Mouse (Mus musculus) retina, postnatal 7 days (tissue): ENCODE data around the gene Fam173a.
"Not testable (repeated sequence)": the region's sequence is repeated elsewhere in the genome, so short reads cannot be mapped to it uniquely, and the experiment has no call there.

Experiments used
- DNase-seq: peaks from one replicate; pipeline ENCODE4 v3.0.0-alpha.2; 2012; ENCODE audit warnings: low read depth, low spot score

Gene Fam173a

GRCm38 (mm10) chr17:25828712-25829557 is 36.2 kb upstream of the Fam173a start, which contains the start of gene Jmjd8:
TSS of gene Jmjd8 (plus strand) at chr17:25828867.
- DNase-seq = peak; percentile 67

GRCm38 (mm10) chr17:25828223-25828594 is 35.5 kb upstream of the Fam173a start:
- DNase-seq = no peak

DNA sequence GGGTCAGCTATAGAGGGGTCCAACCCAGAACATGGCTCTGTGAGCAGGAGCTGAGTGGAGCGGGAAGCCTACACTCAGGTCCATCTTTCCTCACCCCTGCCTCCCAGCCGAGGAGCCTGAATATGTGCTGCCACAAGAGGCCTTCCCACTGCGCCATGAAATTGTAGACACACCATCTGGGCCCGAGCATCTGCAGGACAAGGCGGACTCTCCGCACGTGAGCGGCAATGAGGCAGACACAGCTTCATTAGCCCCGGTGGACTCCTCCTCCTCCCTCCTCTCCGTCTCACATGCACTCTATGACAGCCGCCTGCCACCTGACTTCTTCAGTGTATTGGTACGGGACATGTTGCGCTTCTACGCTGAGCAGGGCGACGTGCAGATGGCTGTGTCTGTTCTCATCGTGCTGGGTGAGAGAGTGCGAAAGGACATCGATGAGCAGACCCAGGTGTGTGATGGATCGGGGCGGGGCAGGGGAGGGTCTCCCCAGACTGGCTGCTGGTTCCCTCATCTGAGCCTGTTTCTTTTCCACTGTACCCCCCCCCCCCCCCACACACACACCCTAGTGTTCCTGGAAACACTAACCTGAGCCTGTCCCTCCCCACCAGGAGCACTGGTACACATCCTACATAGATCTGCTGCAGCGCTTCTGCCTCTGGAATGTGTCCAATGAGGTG is 35.0 kb upstream of the Fam173a start:
- DNase-seq = no peak

DNA sequence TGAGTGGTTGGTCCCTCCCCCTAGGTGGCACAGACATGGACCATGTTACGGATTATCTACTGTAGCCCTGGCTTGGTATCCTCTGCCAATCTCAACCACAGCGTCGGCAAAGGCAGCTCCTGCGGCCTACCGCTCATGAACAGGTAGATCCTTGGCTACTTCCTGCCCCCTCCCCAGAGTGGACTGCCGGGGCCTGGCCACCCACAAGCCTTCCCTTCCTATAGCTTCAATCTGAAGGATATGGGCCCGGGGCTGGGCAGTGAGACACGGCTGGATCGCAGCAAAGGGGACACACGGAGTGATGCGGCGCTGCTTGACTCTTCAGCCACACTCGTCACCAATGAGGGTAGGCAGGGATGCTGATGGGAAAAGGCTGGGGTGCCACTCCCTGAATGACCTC is 34.3 kb upstream of the Fam173a start:
- no peak for DNase-seq

- no peak for DNase-seq
These were observed 33.4 kb upstream of the Fam173a start for GRCm38 (mm10) chr17:25825984-25826570.

GRCm38 (mm10) chr17:25825311-25825710 is 32.6 kb upstream of the Fam173a start:
- no peak for DNase-seq

- no peak for DNase-seq
These were observed 31.9 kb upstream of the Fam173a start for GRCm38 (mm10) chr17:25824362-25825142.

DNA sequence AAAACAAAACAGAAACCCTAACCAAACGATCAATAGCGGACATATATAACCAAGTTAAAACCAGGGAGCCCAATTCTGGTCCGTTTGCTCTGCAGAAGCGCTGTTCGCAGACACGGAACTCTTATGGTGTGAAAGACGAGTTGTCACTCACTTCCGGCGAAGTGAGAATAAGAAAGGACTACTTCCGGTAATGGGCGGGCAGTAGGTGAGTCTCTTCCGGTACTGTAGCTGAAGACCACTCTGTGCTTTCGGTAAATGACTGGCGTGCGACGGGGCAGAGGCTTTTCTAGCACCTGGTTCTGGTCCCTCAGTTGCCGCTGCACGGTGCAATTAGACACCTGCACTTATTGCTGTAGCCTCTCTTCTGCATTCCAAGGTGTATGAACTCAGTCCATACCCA is 30.8 kb upstream of the Fam173a start, which contains the start of gene Wdr24:
Gene Wdr24 (plus strand): TSS at position 176 of the 400 bp plus-strand sequence.
- peak; percentile 80 for DNase-seq

DNA sequence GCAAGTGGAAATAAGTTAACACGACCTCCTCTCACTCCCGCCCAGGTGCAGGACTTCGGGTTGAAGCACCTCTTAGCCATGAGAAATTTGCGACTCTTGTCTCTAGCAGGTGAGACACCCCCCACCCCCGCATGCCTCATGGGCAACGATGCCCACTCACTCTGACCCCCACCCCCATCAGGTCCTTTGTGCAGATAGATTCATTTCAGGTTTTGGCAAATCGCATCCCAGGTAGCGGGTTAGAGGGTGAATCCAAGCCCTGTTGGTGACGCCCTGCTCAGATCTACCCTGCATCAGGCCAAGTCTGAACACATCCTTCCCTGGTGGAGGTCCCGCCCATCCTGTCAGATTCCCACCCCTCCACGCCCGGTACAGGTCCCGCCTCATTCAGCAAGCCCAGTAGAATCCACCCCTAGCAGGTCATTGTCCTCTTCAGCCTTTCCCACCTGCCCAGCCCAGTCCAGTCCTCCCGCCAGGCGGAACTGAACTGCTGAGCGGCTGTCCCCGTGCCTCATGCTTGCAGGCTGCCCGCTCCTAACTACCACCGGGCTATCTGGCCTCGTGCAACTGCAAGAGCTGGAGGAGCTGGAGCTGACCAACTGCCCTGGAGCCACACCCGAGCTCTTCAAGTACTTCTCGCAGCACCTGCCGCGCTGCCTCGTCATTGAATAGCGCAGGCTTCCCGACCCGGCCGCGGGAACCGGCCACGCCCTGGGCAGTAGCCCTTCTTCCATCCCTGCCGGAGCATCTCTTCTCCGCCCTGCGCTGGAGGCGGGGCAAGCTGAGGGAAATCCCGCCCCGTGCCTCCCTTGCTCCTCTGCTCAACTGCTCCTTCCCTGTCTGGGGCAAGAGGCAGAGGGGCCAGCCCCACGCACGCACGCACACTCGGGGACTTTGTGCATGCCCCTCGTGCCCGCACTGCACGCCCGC is 26.4 kb upstream of the Fam173a start:
- no peak for DNase-seq

GRCm38 (mm10) chr17:25817662-25818061 is 25.0 kb upstream of the Fam173a start:
- no peak for DNase-seq

- no peak for DNase-seq
These were observed 20.8 kb upstream of the Fam173a start for GRCm38 (mm10) chr17:25813471-25813870.

DNA sequence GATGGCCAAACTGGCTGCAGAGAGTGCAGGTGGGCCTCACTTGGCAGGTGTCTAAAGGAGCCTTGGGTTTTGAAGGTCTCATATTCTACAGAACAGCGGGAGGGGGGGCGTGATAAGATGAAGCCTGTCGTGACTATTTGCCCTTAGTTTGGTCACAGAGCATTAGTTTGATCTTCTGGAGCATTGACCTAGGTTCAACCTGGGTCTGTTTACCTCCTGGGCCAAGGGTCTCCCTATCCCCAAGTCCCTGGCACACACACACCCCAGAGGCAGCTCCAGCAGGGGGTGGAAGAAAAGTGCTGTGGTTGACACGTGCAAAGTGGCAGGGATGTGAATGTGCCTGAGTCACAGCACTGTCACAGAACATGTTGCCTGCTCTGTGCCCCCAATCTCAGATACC is 18.2 kb upstream of the Fam173a start:
- no peak for DNase-seq

- no peak for DNase-seq
These were observed 17.1 kb upstream of the Fam173a start for GRCm38 (mm10) chr17:25809606-25810340.

GRCm38 (mm10) chr17:25808789-25809605 is 16.3 kb upstream of the Fam173a start, which contains the start of gene Fbxl16:
TSS of gene Fbxl16 (plus strand) at chr17:25809085.
- peak; percentile 89 for DNase-seq

GRCm38 (mm10) chr17:25808028-25808427 is 15.3 kb upstream of the Fam173a start:
- DNase-seq = no peak

DNA sequence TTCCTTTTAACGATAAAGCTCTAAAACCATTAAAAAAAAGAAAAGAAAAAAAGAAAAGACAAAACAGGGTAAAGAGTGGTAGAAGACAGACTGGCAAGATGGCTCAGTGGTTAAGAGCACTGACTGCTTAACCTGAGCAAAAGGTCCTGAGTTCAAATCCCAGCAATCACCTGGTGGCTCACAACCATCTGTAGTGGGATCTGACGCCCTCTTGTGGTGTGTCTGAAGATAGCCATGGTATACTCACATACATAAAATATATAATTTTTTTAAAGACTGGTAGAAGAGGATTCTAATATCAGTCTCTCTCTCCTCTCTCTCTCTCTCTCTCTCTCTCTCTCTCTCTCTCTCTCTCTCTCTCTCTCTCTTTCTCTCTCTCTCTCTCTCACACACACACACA is 14.8 kb upstream of the Fam173a start:
- not testable (repeated sequence) for DNase-seq

- no peak for DNase-seq
These were observed 13.8 kb upstream of the Fam173a start for GRCm38 (mm10) chr17:25806507-25806906.

- no peak for DNase-seq
These were observed 10.3 kb upstream of the Fam173a start for GRCm38 (mm10) chr17:25802825-25803517.
